Mouse (Mus musculus) testis, adult 2 months (tissue): ENCODE results near the gene Irf1.

Experiments
- CTCF ChIP-seq: fragments of 200-500 bp; IDR thresholded peaks from 2 replicates; pipeline ENCODE4 v1.5.1; 2012; ENCODE audit warnings: low read depth, mild to moderate bottlenecking, inconsistent platforms, low read length, moderate library complexity; ENCODE audit not compliant: control insufficient read depth, insufficient read depth, insufficient replicate concordance
- POLR2A ChIP-seq: fragments of 200-500 bp; IDR thresholded peaks from 2 replicates; pipeline ENCODE4 v1.6.1; 2012; ENCODE audit warnings: low read depth, mild to moderate bottlenecking, inconsistent platforms, low read length, moderate library complexity; ENCODE audit not compliant: control insufficient read depth

DNA sequence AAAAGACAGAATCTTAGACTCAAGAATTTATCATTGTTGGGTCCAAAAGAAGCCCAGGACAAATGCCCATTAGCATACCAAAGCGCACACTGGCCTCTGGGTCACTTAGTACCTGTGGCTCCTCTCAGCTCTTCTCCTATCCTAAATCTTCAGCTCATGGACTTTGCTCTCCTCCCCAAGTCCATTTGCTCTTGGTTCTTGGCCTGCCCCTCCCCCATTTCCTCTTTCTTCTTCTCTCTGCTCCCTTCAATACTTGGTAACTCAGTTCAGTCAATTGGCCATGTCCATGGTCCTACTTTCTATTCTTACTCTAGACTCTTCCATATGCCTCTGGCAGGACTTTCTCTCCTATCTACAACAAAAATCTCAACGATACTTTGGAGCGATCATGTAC lies 52.1 kb downstream of the Irf1 start:
- TF ChIP-seq CTCF (no peak), POLR2A (no peak)
